Mouse (Mus musculus): ENCODE results near the gene Cdc7.

DNA sequence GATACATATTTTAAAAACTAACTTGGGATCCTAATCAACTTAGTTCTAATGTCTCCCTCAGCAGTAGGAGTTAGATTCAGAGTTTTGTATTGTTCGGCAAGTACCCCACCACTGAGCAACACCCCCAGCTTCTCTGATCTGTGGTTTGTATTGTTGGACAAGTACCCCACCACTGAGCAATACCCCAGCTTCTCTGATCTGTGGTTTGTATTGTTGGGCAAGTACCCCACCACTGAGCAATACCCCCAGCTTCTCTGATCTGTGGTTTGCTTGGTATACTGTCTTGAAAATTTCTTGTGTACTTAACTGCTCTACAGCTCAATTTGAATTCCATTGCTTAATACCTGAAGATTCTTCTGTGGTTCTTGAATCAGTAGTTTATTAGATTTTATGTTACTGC, 3.5 kb downstream of the Cdc7 start:
- TF ChIP-seq CTCF (conservative IDR thresholded peaks at IDR 0.05; ENCODE audit: low read length) (no peak), NANOG (IDR thresholded peaks at IDR 0.05; ENCODE audit: borderline replicate concordance, low read length) (no peak), POU5F1 (IDR thresholded peaks at IDR 0.05; ENCODE audit: borderline replicate concordance, low read length) (no peak)
